Mouse (Mus musculus): Measurements from ENCODE around the gene Arhgef38. TPM values are rescaled to one million over a fixed set of nuclear protein-coding genes. Genes with fewer than 3 reads are reported as not detected.

Arhgef38 gene
- polyA plus RNA-seq (2014; fragmentation: Illumina TruSeq; extraction: RNeasy Lipid Tissue Mini Kit (QIAGEN cat#74804); ENCODE audit: insufficient read depth, low read depth, low replicate concordance): 7.9 TPM

DNA sequence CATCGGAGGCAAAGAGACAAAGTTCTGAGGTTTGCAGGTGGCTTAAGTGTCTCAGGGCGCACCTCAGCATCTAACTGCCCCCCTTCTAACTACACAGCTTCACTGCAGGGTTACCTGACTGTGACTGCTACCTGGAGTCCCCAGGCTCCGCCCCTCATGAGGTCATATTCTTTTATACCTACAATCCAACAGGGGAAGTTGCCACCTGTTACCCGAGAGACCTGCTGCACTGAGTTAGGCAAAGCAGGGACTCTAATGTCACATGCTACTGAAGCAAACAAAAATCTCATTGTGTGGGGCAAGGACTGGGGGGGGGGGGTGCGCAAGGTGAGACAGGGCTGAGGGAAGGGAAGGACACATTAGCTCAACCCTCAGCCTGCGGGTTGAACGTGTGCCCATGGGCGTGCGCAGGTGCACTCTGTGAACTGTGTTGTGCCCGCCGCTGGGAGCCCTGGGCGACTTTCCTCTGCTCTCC is at the start of gene Arhgef38:
Arhgef38 (minus strand) TSS at position 129 of the 475 bp plus-strand sequence.

GRCm38 (mm10) chr3:133091664-133092273 is 143.0 kb downstream of the Arhgef38 start, which contains the start of the genes Ints12 and Gstcd:
Gene Ints12 (plus strand): TSS chr3:133091840.
Gene Gstcd (minus strand): TSS chr3:133092033.

Other genes starting within 250 kb of the Arhgef38 start
- gene Ints12, start 143.1 kb downstream of the Arhgef38 start, polyA plus RNA-seq (2014; fragmentation: Illumina TruSeq; extraction: RNeasy Lipid Tissue Mini Kit (QIAGEN cat#74804); ENCODE audit: insufficient read depth, low read depth, low replicate concordance): 8.1 TPM
- 3.3 TPM for gene Gstcd, start 142.9 kb downstream of the Arhgef38 start, polyA plus RNA-seq (2014; fragmentation: Illumina TruSeq; extraction: RNeasy Lipid Tissue Mini Kit (QIAGEN cat#74804); ENCODE audit: insufficient read depth, low read depth, low replicate concordance)
- gene Ppa2, start 75.2 kb upstream of the Arhgef38 start, polyA plus RNA-seq (2014; fragmentation: Illumina TruSeq; extraction: RNeasy Lipid Tissue Mini Kit (QIAGEN cat#74804); ENCODE audit: insufficient read depth, low read depth, low replicate concordance): 55.1 TPM

All from lung, adult 10 weeks (tissue).